In genomic region chr15:79455106-79455810, GRCm38 (mm10) we compare ENCODE assay signal across 8 mouse cellular contexts. TPM values are rescaled to one million over a fixed set of nuclear protein-coding genes. Genes with fewer than 3 reads are reported as not detected.
DNase-seq lines count a peak whose midpoint lies in the region; ATAC-seq lines count a peak whose summit lies in the region.

Gene Csnk1e (minus strand): TSS chr15:79455566.

- no peaks in the 10 kb centered on the region; the same call in 1 of the 2 replicates for H3K27me3 ChIP-seq in forebrain, embryonic 15.5 days

- H3K27ac ChIP-seq in forebrain, embryonic 15.5 days (replicated peaks): no peak within 1 kb of the TSS

- ATAC-seq in forebrain, embryonic 15.5 days (replicated peaks): 0 out of 2 replicates have a peak, but pooled peaks have one; percentile 57
- ATAC-seq in hematopoietic stem cell, adult 5-6 weeks (replicated peaks in 1 of 2; ENCODE audit: insufficient read depth in 1 of 2, low FRiP score in 2 of 2, low TSS enrichment in 1 of 2, low read depth in 1 of 2, poor library complexity in 2 of 2, severe bottlenecking in 2 of 2): peak; percentile 55 to 69

- H3K4me3 ChIP-seq in forebrain, embryonic 15.5 days: peak within 1 kb of the TSS; percentile 36

- WGBS in forebrain, embryonic 15.5 days: 3% methylated on average over 24 of the region's 24 CpGs

- peak within 1 kb of the TSS; percentile 68 for H3K4me2 ChIP-seq in forebrain, embryonic 15.5 days (replicated peaks)

- H3K9me3 ChIP-seq in forebrain, embryonic 15.5 days: no peaks in the 10 kb centered on the region

- H3K36me3 ChIP-seq in forebrain, embryonic 15.5 days: no peaks in the 10 kb centered on the region

- H3K4me1 ChIP-seq in forebrain, embryonic 15.5 days: peaks cover 9% of the 10 kb centered on the region

- DNase-seq in cerebellum, adult 18-20 months: peak; percentile 24 to 39
- no peak for DNase-seq in cerebellum, adult 9-10 months
- peak; percentile 79 for DNase-seq in adrenal gland, postnatal 25 days
- peak; percentile 63 for DNase-seq in layer of hippocampus, adult 9-11 months
- peak; percentile 87 for DNase-seq in lung, postnatal 10 days
- DNase-seq in retina, postnatal 1 day: peak; percentile 78

- peak within 1 kb of the TSS; percentile 27; the same call in 1 of the 2 replicates for H3K9ac ChIP-seq in forebrain, embryonic 15.5 days (replicated peaks)

RNA-seq across cellular contexts. Expression of gene Csnk1e, which starts in this region (rescaled TPM):
- 92.0 and 115 TPM in 2 replicates for total RNA-seq in adrenal gland, postnatal 25 days (2021)
- 316 and 323 TPM in 2 replicates for polyA plus RNA-seq in forebrain, embryonic 15.5 days (2015; fragmentation: Nextera tagmentation; extraction: Ambion mirVana)
- total RNA-seq in hematopoietic stem cell, adult 5-6 weeks (2017): 55.3 and 55.5 TPM in 2 replicates
